Mouse (Mus musculus) adrenal gland, adult 8-10 months (tissue): Measurements from ENCODE around the gene Dpt. TPM values are rescaled to one million over a fixed set of nuclear protein-coding genes. Genes with fewer than 3 reads are reported as not detected.
A peak's percentile ranks its signal among the peaks of the same experiment; 100 is the strongest.

Experiments
- DNase-seq: peaks from one replicate; pipeline ENCODE4 v3.0.0; 2022
- total RNA-seq, 4 experiments: library from RNA; stranded (reverse); gene quantifications; 2 replicates each; pipeline ENCODE4 v1.2.4; 2022

Dpt gene
- total RNA-seq, 4 experiments from 2014 or later, result 15.6 to 82.1 (median 32.1) TPM

DNA sequence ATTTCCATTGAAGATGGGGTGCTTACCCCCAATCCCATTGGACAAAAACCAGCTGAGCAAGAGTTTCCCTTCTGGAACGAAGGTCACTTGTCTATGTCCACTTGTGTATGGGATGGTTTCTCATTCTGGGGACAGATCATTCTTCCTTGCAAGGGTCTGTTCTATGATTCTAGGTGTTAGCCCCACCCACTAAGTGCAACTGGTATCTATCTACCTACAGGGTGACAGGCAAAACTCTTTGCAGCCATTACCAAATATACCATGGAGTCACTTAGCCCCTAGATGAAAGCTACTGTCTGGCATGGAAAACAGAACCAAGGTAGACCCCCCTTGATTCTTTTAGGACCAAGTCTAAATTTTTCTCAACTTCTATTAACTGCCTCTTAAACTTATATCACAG is 24.9 kb downstream of the Dpt start:
- no peak for DNase-seq

DNA sequence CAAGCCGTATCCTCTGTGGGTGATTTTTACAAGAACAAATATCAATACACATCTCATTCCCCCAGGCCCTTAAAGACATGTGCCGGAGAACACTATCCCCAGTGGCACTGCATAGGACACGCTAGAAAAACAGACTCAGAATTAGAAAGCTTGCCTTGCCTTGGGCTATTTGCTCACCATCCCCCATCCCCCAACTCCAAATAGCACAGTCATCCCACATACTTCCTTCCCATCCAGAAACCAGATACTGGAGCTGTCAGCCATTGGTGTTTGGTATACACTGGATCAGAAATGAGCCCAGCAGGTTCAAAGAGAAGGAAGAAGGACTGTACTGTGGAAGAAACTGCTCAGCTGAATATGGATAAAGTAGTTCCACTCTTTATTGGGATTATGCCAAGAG is 25.4 kb downstream of the Dpt start:
- no peak for DNase-seq

DNA sequence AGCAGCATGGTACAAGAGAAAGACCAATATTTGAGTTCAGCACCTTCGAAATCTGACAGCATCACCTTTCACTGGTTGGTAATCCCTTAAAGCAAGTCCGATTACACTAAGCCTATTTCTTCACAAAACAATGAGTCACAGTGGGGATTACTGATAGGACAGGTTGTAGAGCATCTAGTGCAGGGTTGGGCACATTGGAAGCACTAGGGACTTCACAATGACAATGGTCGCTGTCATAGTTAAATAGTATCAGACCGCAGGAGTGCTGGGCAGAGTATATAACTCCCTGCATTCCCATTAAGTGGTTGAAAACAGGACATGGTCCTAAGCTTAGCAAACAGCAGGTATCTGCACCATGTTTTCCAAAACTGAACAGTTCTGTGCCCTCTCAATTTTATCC is 25.8 kb downstream of the Dpt start:
- no peak for DNase-seq

DNA sequence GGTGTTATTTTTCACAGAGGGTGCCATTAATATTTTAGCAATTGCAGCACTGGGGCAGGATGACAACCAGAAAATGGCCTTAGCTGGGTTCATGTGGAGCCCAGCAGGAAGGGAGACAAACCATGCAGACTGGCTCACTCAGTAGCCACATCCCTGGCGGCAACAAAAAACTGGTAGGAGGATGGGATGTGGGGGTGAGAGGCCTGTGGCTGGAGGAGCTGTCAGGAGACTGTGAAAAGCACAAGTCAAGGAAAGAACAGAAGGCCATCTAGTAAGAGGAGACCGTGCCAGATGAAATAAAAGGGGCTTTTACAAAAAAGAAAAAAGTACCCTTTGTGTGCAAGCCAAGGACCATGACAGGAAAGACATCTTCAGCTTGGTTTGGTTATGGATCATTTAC is 28.5 kb downstream of the Dpt start:
- DNase-seq, result no peak

DNA sequence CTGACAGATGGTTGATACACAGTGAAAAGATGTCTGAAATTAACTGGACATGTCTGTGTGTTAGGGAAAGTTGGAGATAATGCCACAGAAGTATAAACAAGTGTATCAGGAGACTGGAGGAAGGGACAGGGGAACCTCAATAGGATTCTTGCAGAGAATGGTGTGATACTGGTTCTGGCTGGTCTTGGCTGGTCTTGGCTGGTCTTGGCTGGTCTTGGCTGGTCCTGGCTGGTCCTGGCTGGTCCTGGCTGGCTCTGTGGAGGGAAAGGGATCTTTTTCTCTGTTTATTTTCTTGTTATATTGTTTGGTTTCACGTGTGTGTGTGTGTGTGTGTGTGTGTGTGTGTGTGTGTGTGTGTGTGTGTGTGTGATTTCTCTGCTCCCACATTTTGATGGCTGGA is 33.4 kb downstream of the Dpt start:
- no peak for DNase-seq

DNA sequence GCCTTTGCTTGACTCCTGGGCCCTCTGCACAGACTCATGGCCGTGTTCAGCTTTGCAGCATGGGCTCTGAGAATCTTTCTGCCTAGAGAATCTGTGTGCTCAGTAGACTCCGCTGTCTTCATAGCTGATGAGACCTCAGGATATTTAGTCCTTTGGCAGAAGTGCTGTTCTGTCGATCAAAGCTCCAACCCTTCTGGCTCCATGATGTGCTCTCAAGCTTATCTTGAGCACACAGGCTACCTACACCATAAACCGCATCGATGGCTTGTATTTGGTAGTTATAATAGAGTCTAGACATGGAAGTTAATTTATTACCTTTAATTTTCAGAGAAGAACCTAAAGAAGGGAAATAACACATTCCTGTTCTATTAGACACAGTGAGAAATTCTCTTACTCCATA is 36.0 kb downstream of the Dpt start:
- DNase-seq, result no peak

DNA sequence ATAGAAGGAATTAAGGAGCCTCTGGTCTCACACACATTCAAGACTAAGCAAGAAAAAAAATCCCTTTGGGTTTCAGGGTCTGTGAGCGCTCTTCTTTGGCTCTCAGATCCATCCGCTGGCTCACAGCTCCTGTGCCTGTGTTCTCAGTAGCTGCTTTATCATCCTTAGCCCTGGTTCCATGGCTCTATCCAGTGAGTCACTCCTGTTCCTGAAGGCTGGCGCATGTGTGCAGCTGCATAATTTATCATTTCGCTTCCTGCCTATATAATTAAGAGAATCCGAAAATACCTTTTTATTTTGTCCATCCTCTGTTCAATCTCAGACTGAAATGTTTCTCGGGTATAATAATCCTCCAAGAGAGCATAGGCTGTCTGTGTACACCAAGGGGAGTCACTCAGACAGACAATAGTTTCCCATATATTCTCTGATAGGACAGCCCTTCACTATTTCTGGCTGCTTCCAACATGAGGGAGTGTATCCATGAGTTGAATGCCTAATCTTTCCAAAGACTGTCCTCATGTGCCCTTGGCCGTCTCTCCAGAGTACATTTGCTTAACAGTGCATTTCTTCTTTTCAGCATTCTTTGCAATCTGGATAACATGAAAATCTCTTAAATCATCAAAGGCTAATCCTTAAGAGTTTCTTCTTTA is 52.3 kb downstream of the Dpt start:
- no peak for DNase-seq

DNA sequence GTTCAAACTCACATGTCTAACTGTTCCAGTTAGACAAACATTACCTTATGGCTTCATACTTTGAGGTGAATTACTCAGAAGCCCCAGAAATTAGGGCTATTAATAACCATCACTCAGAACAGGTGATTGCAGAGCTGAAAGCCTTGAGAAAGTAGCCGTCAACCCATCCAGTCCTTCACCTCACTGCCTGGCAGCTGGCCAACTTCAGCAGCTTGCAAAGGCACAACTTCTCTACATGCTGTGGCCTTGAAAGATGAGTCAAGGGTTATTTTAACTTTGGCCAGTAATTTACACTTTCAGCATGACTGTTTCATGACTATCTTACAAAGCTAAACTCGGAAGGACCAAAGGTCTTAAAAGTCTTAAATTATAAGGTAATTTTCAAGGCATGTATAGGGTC is 59.3 kb downstream of the Dpt start:
- peak; percentile 44 for DNase-seq

DNA sequence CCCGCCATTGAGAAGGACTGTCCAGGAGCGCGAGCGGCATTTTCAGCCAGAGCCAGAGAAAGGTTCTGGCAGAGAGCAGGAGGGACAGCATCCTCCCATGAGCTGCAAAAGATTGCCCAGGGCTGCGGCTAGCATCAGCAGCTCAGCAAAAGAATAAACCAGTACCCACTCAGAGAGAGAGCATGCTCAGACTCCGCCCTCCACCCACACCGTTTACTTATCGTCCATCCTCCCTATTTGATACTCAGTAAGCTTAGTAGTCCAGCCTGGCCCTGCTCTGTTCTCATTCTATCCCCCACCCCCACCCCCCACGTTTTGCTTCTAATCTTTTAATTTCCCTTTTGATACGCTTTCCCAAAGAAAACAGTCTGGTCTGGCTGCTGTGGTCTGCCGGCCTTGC is 63.5 kb downstream of the Dpt start:
- no peak for DNase-seq

DNA sequence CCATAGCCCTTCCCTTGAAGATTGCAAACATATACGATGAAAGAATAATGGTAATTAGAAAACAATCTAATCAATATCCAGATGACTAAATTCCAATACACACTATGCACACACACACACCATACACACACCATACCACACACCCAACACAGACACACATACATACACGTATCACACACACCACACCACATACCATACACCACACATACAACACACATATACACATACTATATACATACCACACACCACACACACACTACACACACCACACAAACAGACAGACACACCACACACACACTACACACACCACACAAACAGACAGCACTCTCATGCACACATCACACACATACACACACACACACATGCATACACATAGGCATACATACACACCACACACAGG is 64.3 kb downstream of the Dpt start:
- DNase-seq, result no peak

DNA sequence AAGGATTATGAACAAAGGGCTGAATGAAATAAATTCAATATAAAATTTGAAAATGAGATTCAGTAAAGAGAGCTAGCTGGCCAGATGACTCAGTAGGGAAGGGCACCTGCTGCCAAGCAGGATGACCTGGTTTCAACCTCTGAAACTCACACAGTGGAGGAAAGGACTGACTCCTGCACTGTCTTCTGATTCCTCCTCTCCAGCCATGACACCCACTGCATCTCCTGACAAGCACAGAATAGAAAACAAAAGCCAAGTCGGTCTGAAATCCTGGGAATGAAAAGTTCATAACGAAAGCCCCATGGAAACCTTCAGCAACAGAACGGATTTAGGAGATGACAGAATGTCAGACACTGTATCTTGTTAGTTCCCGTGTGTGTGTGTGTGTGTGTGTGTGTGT is 65.1 kb downstream of the Dpt start:
- DNase-seq, result no peak

DNA sequence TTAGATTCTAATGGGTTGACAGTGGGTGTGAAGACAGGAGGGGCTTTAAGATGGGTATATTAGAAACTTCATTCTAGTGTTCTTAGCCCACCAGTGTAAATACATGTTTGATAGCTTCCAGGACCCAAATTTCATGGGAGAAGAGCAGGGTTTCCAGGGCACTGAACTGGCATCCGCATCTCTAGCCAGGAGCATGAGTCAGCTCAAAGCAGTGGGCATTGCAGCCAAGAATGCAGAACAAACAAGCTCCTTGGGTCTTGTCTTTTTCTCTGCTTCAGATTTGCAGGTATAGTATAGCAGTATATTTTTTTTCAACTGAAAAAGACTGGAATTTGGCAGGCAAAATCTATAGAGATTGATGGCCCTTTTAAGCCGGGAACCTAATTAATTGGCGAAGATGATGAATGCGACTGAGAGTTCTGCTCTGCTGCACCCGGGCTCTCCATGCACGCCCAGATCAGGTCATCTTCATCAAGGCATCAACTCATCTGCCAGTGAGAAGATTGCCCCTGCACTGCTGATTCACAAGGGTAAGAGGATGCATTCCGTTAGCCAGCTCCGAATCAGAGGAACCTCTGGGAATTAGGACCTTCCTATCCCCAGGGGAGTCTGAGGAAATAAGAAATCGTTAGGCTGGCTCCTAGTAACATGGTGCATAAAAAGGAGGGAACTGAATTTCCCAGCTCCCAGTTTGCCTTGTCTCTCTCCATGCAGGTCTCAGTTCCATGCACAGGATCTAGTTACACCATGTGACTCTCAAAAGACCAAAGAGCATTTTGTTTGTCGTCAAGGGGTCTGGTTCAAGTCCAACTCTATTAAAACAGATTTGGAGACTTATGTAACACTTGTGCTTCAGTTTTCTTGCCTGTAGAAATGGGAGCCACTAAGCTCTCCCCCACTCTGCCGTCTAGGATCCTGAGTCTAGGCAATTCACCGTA is 66.8 kb downstream of the Dpt start:
- no peak for DNase-seq

DNA sequence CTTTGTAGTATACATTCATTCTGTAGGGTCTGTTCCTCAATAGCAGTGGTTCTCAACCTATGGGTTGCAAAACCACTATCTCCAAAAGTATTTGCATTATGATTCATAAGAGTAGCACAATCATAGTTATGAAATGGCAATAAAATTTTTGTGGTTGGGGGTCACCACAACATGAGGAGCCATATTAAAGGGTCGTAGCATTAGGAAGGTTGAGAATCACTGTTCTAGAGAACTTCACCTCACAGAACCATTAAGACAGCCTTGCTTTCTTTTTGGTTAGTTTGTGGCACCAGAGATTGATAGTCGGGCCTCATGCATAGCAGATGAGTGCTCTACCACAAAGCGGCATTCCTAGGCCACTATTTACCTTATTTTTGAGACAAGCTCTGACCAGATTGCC is 68.2 kb downstream of the Dpt start:
- DNase-seq, result no peak

DNA sequence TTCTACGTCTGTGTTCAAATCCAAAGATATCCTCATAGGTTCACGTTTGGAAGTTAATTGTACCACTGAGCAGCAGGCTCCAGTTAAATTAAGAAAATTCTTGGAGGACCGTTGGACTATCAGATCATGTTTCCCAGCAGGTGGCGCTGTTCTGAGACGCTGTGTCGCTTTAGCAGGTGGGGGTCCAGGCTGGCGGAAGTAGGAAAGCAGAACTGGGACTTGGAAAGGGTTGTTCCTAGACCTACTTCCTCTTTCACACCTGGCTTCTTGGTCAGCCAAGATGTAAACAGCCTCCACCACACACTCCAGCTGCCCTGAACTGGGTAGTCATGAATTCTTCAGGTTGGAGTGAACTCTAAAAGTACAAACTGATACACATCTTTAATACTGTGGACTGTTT is 74.2 kb downstream of the Dpt start:
- DNase-seq, result no peak

Other genes starting within 250 kb of the Dpt start
- 1 to 10 TPM in 2 of 4 experiments, not detected in 2; 1.7 to 2.3 TPM for gene Xcl1, start 138.9 kb downstream of the Dpt start, total RNA-seq